Mouse (Mus musculus) heart, postnatal 14 days (tissue): ENCODE measurements around the gene Mb. TPM values are rescaled to one million over a fixed set of nuclear protein-coding genes. Genes with fewer than 3 reads are reported as not detected.

Experiments
- DNase-seq, 2 experiments: peaks; one replicate each; pipeline ENCODE4 v3.0.0; 2021 to 2022
- intact Hi-C: fragments of 180-260 bp; cut with DNase I; formaldehyde crosslinking; loops from one replicate; pipeline ENCODE4 v1.15.1; 2025
- total RNA-seq, 2 experiments: library from RNA; stranded (reverse); gene quantifications; 2 replicates each; pipeline ENCODE4 v1.2.3; 2021

The Mb gene
- total RNA-seq, 2 experiments from 2014 or later, result 12,884 to 13,789 TPM

DNA sequence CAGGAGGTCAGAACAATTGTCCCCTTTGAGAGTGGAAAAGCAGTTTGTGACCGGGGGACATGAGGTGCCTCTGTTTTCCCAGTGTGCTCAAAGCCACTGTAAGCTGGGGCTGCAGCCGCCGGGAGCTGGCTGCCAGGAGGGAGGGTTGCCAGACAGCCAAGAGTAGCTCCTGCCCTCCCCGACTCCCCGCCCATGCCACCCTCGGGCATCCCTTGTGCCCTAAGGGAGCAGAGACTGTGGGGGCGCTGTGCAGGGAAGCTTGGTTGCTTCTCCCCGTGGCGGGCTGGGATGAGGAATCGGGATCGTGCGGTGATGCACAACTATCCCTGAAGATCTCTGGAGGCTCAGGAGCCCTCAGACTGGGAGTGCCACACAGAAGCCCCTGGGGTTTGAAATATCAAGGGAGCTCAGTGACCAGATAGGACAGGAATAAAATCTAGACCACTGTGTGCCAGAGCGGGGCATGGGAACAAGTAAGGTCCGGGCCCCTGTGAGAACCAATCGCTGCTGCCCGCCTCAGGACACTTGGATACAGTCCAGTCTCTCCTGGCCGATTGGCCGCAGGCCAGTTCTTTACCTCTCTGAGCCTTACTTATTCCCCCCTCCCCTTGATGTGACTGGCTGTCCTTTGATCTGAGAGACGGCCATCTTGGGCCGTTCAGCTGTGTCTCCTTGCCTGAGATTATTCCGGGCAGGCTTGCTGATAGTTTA, 51.4 kb downstream of the Mb start:
- intact Hi-C loops, result no loop called here
- DNase-seq, result peak; percentile 58 to 74

DNA sequence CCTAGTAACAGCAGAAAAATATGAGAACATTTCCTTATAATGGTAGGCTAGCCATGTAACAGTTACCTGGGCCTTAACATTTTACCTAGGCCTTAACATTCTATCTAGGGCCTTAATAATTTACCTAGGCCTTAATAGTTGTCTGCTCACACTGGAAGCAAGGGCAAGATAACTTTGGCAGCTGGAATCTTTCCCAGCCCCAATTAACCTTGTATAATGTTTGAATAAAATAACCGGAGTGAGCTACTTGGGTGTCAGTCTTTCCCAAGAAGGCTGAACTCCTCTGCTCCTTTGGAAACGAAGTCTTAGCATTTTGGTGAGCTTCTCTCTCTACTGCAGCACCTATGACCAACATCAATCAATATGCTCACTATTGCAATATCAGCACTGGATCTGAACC, 52.4 kb downstream of the Mb start:
- intact Hi-C loops, result no loop called here

DNA sequence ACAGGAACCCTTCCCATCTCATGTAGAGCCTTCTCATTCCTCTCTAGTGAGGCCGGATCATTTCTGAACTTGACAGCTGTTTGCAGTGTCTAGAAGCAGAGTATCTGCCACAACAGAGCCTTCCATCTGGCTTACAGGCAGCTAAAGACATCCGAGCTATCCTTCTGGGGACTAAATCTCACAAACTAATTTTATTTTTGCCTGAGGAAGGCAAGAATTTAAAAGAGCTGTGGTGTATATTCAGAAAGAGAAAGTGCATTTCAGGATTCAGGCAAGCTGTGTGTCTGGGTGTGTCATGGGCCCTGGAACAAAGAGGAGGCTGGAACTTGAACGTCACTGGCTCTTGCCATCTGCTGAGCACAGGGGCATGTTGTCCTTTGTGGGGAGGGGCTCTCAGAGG, 56.1 kb downstream of the Mb start:
- no peak for DNase-seq
- intact Hi-C loops, result no loop called here

More for the DNA sequence above, 52.4 kb downstream of the Mb start:
- no peak for DNase-seq

DNA sequence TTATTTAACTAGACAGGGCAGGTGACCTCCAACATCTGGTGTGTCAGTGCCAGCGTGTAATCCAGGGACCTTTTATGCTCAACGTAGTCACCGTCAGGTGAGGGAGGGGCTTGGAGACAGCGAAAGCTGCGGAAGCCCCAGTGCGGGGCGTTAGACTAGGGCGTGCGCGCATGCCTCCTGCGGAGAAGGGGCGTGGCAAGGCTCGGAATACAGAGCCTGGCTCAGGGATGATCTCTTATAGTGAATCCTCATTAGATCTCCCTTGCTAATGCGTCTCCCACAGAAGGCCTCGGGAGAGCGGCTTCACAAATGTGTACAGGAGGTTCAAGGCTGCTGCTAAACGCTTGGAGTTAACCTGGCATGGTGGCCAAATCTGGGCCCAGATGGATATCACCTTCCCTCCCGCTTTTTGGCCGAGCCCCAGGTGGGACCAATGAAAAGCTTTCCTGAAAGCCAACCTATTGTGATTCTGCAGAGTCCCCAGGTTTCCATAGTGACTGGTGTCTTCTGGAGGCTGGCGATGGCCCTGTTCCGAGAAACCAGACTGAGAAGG, 62.9 kb downstream of the Mb start:
- intact Hi-C loops, result no loop called here
- no peak for DNase-seq

DNA sequence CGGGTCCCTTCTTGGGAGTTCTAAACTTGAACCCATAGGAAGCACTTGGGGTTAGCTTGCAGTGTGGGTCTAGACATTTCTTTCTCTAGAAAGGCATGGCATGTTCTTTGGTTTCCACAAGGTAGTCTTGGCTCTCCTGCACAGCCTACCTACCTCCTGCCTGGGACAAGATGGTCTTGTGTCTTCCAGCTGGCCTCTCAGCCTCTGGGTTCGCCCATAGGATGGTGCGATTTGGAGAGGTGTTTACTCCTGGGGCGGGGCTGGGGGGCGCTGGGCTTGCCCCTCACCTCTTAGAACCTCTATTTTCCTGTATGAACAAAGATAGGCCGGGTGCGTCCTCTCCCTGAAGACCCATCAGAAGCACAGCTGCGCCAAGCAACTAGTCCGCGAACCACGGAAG, 63.3 kb downstream of the Mb start:
- DNase-seq, result no peak
- intact Hi-C loops, result no loop called here

DNA sequence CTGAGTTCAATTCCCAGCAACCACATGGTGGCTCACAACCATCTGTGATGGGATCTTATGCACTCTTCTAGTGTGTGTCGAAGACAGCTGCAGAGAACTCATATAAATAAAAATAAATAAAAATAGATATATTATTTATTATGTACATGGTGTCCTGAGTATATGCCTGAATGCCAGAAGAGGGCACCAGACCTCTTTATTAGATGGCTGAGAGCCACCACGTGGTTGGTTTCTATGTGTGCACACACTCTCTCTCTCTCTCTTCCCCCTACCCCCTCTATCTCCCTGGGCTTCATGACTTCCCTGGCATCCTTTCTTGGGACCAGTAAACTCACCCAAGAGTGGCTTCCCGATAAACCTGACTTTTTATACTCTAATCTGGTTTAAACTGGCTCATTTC, 67.7 kb downstream of the Mb start:
- intact Hi-C loops, result no loop called here

DNA sequence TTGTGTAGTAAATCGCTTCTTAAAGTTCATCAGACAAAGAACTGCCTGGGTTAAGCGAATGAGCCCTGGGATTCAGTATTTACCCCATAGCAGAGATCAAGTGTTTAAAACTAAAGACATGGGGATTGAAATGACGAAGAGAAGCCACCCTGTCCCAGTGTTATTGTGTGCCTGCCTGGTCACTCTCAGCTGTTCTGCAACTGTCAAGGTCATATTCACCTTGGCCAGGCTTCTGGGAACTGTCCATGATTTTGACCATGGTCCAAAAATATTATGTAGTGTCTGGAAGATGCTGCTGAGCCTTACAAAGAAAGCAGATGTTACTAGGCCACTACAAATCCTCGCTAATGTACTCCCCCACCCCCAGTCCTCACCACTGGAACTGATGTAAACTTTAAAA, 70.7 kb downstream of the Mb start:
- intact Hi-C loops, result loop anchor here (5.0 kb wide), 2 partner anchors 88 to 238 kb away; no protein-coding TSS in a partner anchor
- no peak for DNase-seq

More for the DNA sequence above, 67.7 kb downstream of the Mb start:
- DNase-seq, result no peak

DNA sequence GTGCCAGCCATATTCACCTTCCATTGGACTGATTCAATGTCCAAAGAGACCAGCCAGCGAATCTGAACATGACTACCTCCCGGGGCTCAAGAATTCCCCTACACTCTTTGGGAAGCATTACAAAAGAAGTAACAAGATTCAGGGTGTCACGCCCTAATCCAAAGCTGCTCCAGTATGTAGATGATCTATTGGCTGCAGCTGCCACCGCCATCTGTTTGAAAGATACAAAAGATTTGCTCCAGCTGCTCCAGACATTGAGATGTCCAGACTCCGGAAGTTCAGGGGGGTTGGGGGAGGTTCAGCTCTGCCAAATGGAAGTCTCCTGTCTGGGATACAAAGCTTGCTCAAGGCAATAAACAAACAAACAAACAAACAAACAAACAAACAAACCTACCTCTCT, 73.9 kb downstream of the Mb start:
- intact Hi-C loops, result loop anchor here (5.0 kb wide), 2 partner anchors 91 to 241 kb away; no protein-coding TSS in a partner anchor
- DNase-seq, result no peak

DNA sequence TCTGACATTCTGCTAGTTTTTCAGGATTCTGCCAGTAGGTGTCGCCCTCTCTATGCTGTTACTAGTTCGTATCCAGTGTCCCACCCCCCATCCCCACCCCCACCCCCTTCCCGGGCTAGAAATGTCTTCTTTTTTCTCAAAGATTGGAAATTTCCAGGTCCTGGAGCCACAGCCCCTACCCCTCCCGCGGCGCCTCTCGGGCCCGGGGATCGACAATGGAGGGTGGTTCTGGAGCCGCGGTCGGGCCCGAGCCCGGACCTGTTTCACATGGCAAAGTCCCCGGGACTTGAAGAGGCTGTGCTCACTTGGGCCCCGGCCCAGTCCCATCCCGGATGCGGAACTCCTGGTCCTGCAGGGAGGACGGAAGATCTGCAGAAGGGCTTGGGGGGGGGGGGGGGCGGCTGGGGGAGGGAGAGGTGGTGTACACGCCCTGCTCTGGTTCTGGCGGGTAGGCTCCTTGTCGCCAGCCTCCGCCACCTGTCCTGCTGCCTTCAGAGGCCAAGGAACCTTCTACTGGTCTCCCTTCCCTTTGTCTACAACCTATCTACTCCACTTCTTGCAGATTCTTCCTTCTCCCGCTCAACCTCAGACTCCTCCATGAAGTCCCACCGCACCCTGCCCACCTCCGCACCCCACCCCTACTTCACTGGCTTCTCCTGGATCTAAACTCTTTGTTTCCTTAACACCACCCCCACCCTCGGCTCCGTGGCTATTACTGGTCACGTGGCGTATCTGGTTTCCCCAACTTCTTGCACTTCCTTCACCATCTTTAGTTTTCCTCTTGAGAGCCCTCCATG, 76.4 kb downstream of the Mb start:
- intact Hi-C loops, result loop anchor here (5.0 kb wide), 3 partner anchors 33 to 383 kb away; no protein-coding TSS in a partner anchor
- peak; percentile 81 to 88 for DNase-seq

DNA sequence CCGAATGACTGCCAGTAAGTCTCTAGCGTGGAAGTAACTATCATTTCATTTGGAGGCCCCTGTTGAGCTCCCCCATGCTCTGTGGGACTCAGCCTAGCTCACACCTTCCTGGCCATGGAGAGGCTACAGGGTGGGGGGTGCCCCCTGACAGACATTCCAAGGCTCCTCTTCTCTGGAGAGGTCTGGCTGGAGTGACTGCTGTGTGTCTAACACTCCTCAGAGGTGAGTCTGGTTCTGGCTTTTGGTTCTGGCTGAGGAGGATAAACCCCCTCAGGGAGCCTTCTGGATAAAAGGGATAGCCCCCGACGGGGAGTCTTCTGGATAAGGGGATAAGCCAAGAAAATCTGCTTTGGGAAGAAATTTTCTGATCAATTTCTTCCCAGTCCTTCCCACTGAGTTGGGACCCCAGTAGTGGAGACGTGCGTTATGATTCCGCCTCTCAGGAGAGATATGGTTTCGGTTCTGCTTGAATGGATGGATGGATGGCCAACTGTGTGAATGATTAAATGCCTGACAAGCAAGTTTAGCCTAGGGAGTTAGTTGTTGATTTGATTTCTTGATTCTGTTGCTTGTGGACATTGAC, 77.1 kb downstream of the Mb start:
- intact Hi-C loops, result loop anchor here (5.0 kb wide), 3 partner anchors 34 to 384 kb away; no protein-coding TSS in a partner anchor
- DNase-seq, result no peak

DNA sequence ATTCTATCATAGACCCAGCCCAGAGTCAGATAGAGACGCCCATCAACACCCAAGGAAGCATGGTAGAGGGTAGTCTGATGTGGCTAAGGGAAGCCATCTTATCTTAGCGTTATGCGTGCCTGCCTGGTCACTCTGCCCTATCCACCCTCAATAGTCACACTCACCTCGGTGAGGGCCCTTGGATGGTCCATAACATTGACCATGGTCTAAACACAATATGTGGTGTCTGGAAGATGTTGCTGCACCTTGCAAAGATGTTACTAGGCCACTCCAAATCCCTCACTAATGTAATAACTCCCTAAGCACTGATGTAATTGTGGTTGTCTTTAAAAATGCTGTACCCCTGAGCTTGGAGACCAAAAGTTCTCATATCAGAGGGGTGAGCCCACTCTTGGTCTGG, 77.8 kb downstream of the Mb start:
- intact Hi-C loops, result loop anchor here (5.0 kb wide), 3 partner anchors 35 to 385 kb away; no protein-coding TSS in a partner anchor
- DNase-seq, result no peak

Other genes starting within 250 kb of the Mb start
- gene Zfp251, start 179.2 kb downstream of the Mb start, total RNA-seq, result 10 to 100 TPM; 12.5 to 14.1 TPM
- 1 to 10 TPM; 1.7 to 2.0 TPM for gene Zfp7, start 171.4 kb downstream of the Mb start, total RNA-seq
- not detected for gene Gm49527, start 171.3 kb downstream of the Mb start, total RNA-seq
- gene Zfp647, start 125.2 kb downstream of the Mb start, total RNA-seq, result 1 to 10 TPM; 2.7 to 3.5 TPM
- 10 to 100 TPM; 18.4 to 20.5 TPM for gene 1110038F14Rik, start 102.2 kb downstream of the Mb start, total RNA-seq
- 1 to 10 TPM in 1 of 2 experiments, under 1 TPM in 1; 0.66 to 2.5 TPM for gene Apol6, start 5.9 kb downstream of the Mb start, total RNA-seq